Mouse (Mus musculus): ENCODE results near the gene Phf12. TPM values are rescaled to one million over a fixed set of nuclear protein-coding genes. Genes with fewer than 3 reads are reported as not detected.

Phf12 gene
- total RNA-seq, 4 experiments from 2014 or later: 56.1 to 64.4 (median 61.1) TPM

DNA sequence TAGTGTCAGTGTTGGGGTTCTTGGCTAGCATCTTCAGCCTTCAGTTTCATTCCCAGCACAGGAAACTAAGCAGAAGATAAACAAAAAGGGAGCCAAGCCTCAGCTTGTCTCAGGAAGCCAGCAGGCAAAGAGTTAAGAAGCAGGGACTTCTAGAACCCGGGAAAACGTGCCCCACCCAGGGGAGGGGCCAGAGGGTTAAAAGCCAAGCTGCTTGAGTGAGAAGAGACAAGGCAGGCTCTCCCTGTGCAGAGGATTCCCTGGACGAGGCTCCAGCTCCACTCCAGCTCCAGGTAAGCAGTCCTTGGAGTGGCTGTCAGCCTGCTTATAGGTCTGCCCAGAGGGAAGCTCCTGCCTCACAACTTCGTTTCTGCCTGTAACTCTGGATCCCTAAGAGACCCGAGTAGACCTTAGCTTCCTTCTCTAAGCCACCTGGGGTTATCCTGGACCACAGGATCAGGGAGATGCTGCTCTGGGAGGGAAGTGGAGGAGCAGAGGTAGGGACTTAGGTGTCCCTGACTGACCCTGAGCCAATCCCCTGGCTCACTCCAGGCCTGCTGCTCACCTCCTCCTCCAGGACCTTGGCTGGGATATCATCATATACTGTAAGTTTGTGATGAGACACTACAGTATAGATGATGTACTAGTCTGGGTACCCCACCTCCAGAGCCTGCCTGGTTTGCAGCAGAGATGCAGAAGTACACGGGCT, 90.0 kb downstream of the Phf12 start:
- DNase-seq (ENCODE audit: low spot score in 2 of 2): no peak

DNA sequence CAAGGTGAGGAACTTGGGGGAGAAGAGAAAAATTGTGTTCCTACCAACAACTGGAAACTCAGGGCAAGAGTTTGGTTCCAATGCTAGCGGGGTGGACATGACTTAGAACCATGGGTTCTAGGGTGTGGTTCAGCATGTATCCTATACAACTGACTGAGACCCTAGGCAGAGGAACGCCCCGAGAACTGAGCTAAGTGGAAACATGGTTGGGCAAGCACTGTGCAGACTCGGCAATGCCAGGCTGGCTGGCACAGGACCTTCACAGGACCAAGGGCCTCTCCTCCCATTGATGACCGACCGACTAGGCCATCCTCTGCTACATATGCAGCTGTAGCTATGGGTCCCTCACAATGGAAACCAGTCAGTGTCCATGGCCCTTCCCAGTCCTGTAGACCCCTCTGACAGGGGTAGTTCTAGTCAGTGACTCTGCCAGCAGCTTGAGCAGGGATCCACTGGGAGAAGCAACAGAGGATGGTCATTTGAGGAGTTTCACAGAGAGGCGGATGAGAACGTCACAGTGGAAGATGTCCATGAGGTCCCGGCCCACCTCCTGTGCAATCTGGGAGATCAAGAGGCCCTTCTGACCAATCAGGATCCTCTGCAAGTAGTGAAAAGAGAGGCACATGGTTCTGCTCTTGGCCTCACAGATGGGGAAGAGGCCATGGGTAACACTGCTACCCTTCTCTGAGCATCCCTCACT, 91.2 kb downstream of the Phf12 start:
- DNase-seq (ENCODE audit: low spot score in 2 of 2): no peak

DNA sequence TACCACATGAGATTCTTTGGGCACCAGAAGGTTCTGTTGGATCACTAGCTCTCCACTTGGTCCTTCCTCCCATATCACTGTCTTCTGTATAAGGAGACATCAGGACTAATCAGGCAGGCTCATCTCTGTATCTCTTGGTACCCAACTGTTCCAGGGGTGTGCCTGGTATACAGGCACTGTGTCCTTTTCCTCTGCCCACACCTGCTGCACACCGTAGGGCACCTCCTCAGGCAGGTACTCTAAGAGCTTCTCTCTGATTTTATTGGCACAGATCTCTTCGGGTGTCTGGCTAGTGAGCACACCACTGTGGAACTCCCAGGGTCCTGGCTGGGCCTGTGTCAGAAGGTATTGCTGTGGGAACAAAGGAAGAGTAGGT, 91.7 kb downstream of the Phf12 start:
- DNase-seq (ENCODE audit: low spot score in 2 of 2): no peak

- no peak for DNase-seq (ENCODE audit: low spot score in 2 of 2)
These were observed 92.1 kb downstream of the Phf12 start for GRCm38 (mm10) chr11:78074666-78075065.

Small RNA genes lying within 50 kb of the gene (microRNA-seq; reads per million reads assigned to microRNA genes)
- 6.7 to 18.9 reads per million in 2 experiments for gene Mir144
- gene Mir451a: 0 reads per million in 2 experiments
- gene Mir451b: 0 reads per million in 2 experiments

Other genes with a start within 250 kb of the Phf12 start
- 100 to 1,000 TPM; 136 to 156 (median 149) TPM for gene Myo18a, start 219.5 kb upstream of the Phf12 start, total RNA-seq (2022)
- gene Gm10277, start 195.0 kb upstream of the Phf12 start, total RNA-seq (2022): not detected
- gene Pipox, start 88.7 kb upstream of the Phf12 start, total RNA-seq (2022): 1 to 10 TPM; 1.8 to 3.4 (median 2.4) TPM
- gene Sez6, start 52.0 kb upstream of the Phf12 start, total RNA-seq (2022): 100 to 1,000 TPM; 139 to 164 (median 153) TPM
- 1 to 10 TPM; 4.0 to 5.2 (median 4.8) TPM for gene Dhrs13, start 49.5 kb downstream of the Phf12 start, total RNA-seq (2022)
- gene Flot2, start 55.2 kb downstream of the Phf12 start, total RNA-seq (2022): 10 to 100 TPM; 75.9 to 79.8 (median 76.1) TPM
- 10 to 100 TPM; 15.8 to 21.7 (median 21.2) TPM for gene Eral1, start 97.6 kb downstream of the Phf12 start, total RNA-seq (2022)
- gene Fam222b, start 111.9 kb downstream of the Phf12 start, total RNA-seq (2022): 10 to 100 TPM; 27.4 to 30.0 (median 28.1) TPM
- 10 to 100 TPM in 3 of 4 experiments, 1 to 10 TPM in 1; 9.2 to 11.1 (median 10.4) TPM for gene Traf4, start 182.8 kb downstream of the Phf12 start, total RNA-seq (2022)
- 1 to 10 TPM; 3.0 to 3.5 (median 3.3) TPM for gene Nek8, start 193.9 kb downstream of the Phf12 start, total RNA-seq (2022)
- 10 to 100 TPM; 16.6 to 24.8 (median 23.8) TPM for gene Tlcd1, start 194.0 kb downstream of the Phf12 start, total RNA-seq (2022)
- gene Rpl23a, start 200.8 kb downstream of the Phf12 start, total RNA-seq (2022): 100 to 1,000 TPM; 606 to 878 (median 722) TPM
- 10 to 100 TPM; 28.2 to 39.4 (median 36.4) TPM for gene Rab34, start 205.7 kb downstream of the Phf12 start, total RNA-seq (2022)
- gene Proca1, start 210.6 kb downstream of the Phf12 start, total RNA-seq (2022): 1 to 10 TPM; 3.9 to 5.9 (median 4.9) TPM

Data from layer of hippocampus, adult 8-10 months (tissue).